Mouse (Mus musculus): ENCODE results near the gene Bcl7b.

The Bcl7b gene

GRCm38 (mm10) chr5:135168063-135169062 lies at the start of gene Bcl7b:
Bcl7b (plus strand) TSS chr5:135168283.
- peak; percentile 97 for DNase-seq (ENCODE audit: low spot score)

- peak; percentile 76 for DNase-seq (ENCODE audit: low spot score)
Measured at GRCm38 (mm10) chr5:135118589-135119081, 49.4 kb upstream of the Bcl7b start.

GRCm38 (mm10) chr5:135120753-135121152 lies 47.3 kb upstream of the Bcl7b start:
- DNase-seq (ENCODE audit: low spot score): no peak

GRCm38 (mm10) chr5:135126121-135126520 lies 42.0 kb upstream of the Bcl7b start:
- no peak for DNase-seq (ENCODE audit: low spot score)

- DNase-seq (ENCODE audit: low spot score): no peak
Measured at GRCm38 (mm10) chr5:135127669-135128068, 40.4 kb upstream of the Bcl7b start.

DNA sequence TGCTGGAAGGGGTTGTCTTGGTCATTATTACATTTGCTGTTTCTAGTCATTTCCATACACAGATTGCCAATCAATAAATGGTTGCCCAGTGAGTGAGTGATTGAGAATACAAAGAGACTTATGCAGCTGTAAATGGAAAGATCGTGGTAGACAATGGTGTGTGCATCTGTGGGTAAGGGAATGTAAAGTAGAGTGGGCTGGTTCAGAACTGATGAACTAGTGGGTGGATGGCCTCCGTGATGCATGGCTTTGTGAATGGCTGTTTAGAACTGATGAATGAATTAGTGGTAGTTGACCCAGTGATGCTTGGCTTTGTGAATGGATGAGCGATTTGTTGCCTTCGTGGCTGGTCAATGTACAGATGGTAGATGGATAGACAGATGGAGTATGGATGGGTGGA lies 38.3 kb upstream of the Bcl7b start:
- DNase-seq (ENCODE audit: low spot score): no peak

DNA sequence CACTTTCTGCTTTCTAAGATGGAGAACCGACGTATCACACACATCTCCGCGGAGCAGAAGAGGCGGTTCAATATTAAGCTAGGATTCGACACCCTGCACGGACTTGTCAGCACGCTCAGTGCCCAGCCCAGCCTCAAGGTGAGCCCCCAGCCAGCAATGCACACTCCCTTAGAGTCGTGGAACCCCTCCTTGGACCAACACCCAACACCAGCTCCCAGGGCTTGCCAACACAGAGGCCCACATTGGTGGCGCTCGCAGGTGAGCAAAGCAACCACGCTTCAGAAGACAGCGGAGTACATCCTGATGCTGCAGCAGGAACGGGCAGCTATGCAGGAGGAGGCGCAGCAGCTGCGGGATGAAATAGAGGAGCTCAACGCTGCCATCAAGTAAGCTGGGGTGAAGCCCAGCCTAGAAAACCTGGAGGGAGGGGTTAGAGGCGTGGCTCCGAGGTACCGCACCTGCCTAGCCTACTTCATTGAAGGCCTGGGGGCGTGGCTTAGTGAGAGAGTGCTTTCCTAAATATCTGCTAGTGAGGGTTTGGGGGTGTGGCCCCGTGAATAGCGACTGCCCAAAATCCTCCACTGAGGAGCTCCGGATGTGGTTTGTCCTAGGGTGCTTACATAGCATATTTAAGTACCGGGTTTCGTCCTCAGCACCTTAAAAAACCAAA lies 34.2 kb upstream of the Bcl7b start:
- peak; percentile 61 for DNase-seq (ENCODE audit: low spot score)

DNA sequence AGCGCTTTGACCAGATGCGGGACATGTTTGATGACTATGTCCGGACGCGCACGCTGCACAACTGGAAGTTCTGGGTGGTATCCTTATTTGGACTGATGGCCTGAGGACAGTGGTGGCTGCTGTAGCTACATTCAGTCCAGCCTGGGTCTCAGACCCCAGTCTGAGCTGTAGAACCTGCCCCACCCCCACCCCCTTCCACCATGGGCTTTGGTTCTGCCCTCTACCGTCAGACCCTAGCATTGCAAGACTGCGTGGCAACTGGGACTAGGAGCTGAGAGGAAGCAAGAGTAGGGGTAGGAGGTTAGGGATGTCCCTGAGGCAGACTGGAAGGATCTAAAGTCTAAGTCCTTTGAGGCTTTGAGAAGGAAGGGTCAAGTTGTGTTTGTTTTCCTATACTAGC lies 33.5 kb upstream of the Bcl7b start:
- DNase-seq (ENCODE audit: low spot score): no peak

GRCm38 (mm10) chr5:135139881-135140280 lies 28.2 kb upstream of the Bcl7b start:
- DNase-seq (ENCODE audit: low spot score): no peak

- DNase-seq (ENCODE audit: low spot score): no peak
Measured at GRCm38 (mm10) chr5:135144469-135144868, 23.6 kb upstream of the Bcl7b start.

- no peak for DNase-seq (ENCODE audit: low spot score)
Measured at GRCm38 (mm10) chr5:135145532-135145931, 22.6 kb upstream of the Bcl7b start.

DNA sequence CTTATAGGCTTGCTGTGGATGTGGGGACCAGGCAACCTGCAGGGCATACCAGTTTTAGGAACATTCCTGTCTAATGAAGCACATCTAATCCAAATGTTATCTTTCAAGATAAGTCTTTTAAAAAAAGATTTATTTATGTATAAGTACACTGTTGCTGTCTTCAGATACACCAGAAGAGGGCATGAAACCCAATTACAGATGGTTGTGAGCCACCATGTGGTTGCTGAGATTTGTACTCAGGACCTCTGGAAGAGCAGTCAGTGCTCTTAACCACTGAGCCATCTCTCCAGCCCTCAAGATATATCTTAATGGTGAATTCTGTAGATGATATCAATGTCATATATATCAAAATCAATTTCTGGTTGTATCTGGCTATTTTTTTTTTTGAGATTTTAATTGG lies 22.1 kb upstream of the Bcl7b start:
- no peak for DNase-seq (ENCODE audit: low spot score)

GRCm38 (mm10) chr5:135148715-135149052 lies 19.4 kb upstream of the Bcl7b start:
- DNase-seq (ENCODE audit: low spot score): no peak

- DNase-seq (ENCODE audit: low spot score): peak; percentile 100
Measured at GRCm38 (mm10) chr5:135149053-135149819, 18.8 kb upstream of the Bcl7b start, which contains the start of gene Tbl2. Tbl2 (plus strand) TSS chr5:135149657.

- DNase-seq (ENCODE audit: low spot score): no peak
Measured at GRCm38 (mm10) chr5:135149820-135150178, 18.3 kb upstream of the Bcl7b start.

GRCm38 (mm10) chr5:135156496-135156895 lies 11.6 kb upstream of the Bcl7b start:
- DNase-seq (ENCODE audit: low spot score): no peak

DNA sequence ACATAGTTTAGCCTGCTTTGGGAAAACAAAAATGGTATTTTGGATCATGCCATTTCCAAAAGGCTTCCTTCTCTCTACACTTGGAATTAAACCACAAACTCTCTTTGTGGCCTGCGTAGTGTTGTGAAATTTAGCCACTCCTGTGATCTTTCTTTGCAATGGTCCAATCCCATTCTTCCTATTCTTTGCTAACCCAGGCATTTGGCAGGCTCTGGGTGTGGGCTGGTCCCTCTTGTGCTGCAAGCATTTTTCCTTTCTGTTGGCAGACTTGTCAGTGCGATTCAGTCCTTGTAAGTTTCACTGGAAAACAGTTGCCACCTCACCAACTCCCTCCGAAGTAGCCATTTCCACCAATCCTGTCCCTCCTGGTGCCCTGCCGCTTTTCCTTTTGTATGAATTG lies 6.9 kb upstream of the Bcl7b start:
- DNase-seq (ENCODE audit: low spot score): peak; percentile 64

- peak; percentile 69 for DNase-seq (ENCODE audit: low spot score)
Measured at GRCm38 (mm10) chr5:135161650-135162049, 6.4 kb upstream of the Bcl7b start.

DNA sequence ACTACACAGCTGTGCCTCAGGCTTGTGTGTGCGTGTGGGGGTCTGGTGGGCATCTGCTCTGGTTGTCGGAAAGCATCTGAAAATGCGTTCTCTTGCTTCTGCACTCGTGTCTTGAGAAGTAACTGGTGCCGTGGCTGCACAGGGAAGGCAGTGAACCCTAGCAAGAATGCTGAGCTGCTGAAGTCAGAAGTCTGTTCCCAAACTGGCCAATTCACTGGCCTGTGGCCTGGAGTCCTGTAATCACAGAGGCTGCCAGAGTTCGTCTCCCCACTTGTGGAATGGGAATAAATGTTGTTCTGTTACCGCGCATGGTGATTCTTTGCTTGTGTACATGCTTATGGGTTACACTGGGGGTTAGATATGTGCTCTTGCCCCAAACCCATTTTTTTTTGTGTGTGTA lies 5.7 kb upstream of the Bcl7b start:
- DNase-seq (ENCODE audit: low spot score): no peak

DNA sequence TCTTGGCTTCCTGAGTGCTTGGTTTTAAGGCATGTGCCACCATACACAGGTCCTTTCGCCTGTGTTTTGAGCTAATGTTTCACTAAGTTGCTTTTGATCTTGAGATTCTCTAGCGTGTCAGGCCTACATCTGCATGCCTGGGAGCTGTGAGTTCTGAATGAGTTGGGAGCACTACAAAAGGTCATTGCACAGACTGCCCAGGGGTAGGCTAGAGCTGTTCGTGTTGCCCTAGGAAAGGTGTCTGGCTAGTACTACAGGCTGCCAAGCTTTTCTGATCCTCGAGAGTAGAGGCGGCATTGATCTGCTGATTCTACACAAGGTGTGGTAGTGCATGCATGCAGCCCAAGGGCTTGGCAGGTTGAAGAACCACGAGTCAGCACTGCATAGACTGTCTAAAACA lies 5.3 kb upstream of the Bcl7b start:
- DNase-seq (ENCODE audit: low spot score): no peak

DNA sequence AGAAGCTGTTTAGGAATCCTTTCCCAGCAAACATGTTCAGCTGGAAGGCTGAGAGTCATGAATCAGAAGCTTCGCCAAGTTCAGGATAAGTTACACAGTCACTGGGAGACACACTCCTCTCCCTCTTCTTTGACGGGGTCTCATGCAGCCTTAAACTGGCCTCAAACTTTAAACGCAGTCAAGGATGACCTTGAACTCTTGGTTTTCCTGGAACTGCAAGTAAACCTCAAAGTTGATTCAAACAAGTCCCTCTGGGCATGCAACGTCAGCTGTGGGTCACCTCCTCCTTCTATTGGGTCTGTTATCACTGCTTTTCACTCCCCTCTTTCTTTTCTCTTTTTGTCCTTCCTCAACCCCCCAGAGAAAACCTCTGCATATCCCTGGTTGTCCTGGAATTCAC lies 1.2 kb upstream of the Bcl7b start:
- no peak for DNase-seq (ENCODE audit: low spot score)

DNA sequence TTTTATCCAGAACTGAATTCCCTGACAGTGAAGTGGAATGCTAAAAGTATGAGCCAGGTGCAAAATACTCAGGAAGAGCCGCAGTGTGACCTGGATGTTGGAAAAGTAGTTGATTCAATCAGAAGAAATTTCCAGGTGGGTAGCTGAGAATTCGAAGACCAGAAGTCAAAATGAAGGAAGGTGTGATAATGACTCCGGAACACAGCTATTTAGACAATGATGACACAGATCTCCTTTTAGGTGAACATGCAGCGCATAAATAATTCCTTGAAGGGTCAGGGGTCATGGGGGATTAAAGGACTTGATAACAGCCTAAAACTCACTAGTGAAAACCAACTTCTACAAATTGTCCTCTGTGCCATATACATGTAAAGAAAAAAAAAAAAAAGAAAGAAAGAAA lies 614 bp upstream of the Bcl7b start:
- no peak for DNase-seq (ENCODE audit: low spot score)
